Mouse (Mus musculus) adrenal gland, adult 18-20 months (tissue): Measurements from ENCODE around the gene Smim13. TPM values are rescaled to one million over a fixed set of nuclear protein-coding genes. Genes with fewer than 3 reads are reported as not detected.
A peak's percentile ranks its signal among the peaks of the same experiment; 100 is the strongest.

Experiments
- DNase-seq, 2 experiments: peaks; one replicate each; pipeline ENCODE4 v3.0.0; 2021 to 2022; ENCODE audit warnings: low spot score in 2 of 2
- total RNA-seq, 2 experiments: library from RNA; stranded (reverse); gene quantifications; 1 replicate in 1 of 2; 2 replicates in 1 of 2; pipeline ENCODE4 v1.2.3; 2021

Gene Smim13
- total RNA-seq, 2 experiments from 2014 or later, result 9.7 to 9.8 TPM

GRCm38 (mm10) chr13:41283256-41283655, 33.6 kb downstream of the Smim13 start:
- peak; percentile 67 to 69 for DNase-seq

GRCm38 (mm10) chr13:41285448-41285847, 35.8 kb downstream of the Smim13 start:
- no peak for DNase-seq

GRCm38 (mm10) chr13:41286285-41286684, 36.6 kb downstream of the Smim13 start:
- DNase-seq, result no peak

GRCm38 (mm10) chr13:41291466-41291974, 41.9 kb downstream of the Smim13 start:
- DNase-seq, result no peak

- DNase-seq, result no peak
Observed at GRCm38 (mm10) chr13:41293595-41293994, 44.0 kb downstream of the Smim13 start.

GRCm38 (mm10) chr13:41295886-41296285, 46.2 kb downstream of the Smim13 start:
- no peak for DNase-seq

GRCm38 (mm10) chr13:41296396-41296795, 46.8 kb downstream of the Smim13 start:
- no peak for DNase-seq

- DNase-seq, result no peak
Observed at GRCm38 (mm10) chr13:41298533-41298932, 48.9 kb downstream of the Smim13 start.

- DNase-seq, result no peak
Observed at GRCm38 (mm10) chr13:41298996-41299395, 49.4 kb downstream of the Smim13 start.

GRCm38 (mm10) chr13:41300037-41300436, 50.4 kb downstream of the Smim13 start:
- no peak for DNase-seq

- peak; percentile 78 to 86 for DNase-seq
Observed at GRCm38 (mm10) chr13:41302716-41303115, 53.1 kb downstream of the Smim13 start.

- DNase-seq, result no peak
Observed at GRCm38 (mm10) chr13:41320749-41321148, 71.1 kb downstream of the Smim13 start.

GRCm38 (mm10) chr13:41321433-41321832, 71.8 kb downstream of the Smim13 start:
- no peak for DNase-seq

- no peak for DNase-seq
Observed at GRCm38 (mm10) chr13:41324631-41325030, 75.0 kb downstream of the Smim13 start.

- no peak for DNase-seq
Observed at GRCm38 (mm10) chr13:41325346-41325745, 75.7 kb downstream of the Smim13 start.

- no peak for DNase-seq
Observed at GRCm38 (mm10) chr13:41326134-41326533, 76.5 kb downstream of the Smim13 start.

Other genes with a start within 250 kb of the Smim13 start
- gene Pak1ip1, start 248.8 kb upstream of the Smim13 start, total RNA-seq, result 10 to 100 TPM; 56.9 to 58.2 TPM
- gene Tmem14c, start 233.6 kb upstream of the Smim13 start, total RNA-seq, result 100 to 1,000 TPM; 176 to 205 TPM
- under 1 TPM; 0.10 to 0.42 TPM for gene Mak, start 170.1 kb upstream of the Smim13 start, total RNA-seq
- not detected for gene Gcm2, start 138.8 kb upstream of the Smim13 start, total RNA-seq
- gene Sycp2l, start 135.5 kb upstream of the Smim13 start, total RNA-seq, result not detected
- under 1 TPM; 0.51 to 0.56 TPM for gene Elovl2, start 29.4 kb upstream of the Smim13 start, total RNA-seq
- not detected for gene Gm17364, start 24.1 kb downstream of the Smim13 start, total RNA-seq
- 10 to 100 TPM; 19.3 to 21.9 TPM for gene Nedd9, start 237.5 kb downstream of the Smim13 start, total RNA-seq